Mouse (Mus musculus) testis, postnatal 14 days (tissue): ENCODE measurements around the gene Ip6k3.

ENCODE experiments used
- DNase-seq: peaks from one replicate; pipeline ENCODE4 v3.0.0; 2021; ENCODE audit warnings: low spot score

The Ip6k3 gene

DNA sequence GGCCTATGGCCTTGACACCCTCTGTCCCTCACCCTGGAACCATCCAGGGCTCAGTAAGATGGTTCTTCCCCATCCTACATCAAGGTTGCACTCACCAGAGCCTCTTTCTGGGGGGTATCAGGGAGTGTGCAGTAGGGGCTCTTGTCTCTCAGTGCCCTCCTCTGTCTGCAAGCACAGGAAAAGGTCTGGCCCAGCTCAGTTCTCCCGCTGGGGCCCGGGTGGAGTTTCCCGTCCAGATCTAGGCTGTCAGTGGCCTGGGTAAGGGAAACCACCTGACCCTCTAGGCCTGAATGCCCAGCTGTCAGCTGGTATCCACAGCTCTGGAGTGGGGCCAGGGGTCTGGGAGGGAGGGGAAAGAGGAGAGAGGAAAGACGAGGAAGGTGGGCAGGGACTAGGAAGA, at the start of gene Ip6k3:
Ip6k3 (minus strand) TSS at position 251 of the 400 bp plus-strand sequence.
- no peak for DNase-seq

DNA sequence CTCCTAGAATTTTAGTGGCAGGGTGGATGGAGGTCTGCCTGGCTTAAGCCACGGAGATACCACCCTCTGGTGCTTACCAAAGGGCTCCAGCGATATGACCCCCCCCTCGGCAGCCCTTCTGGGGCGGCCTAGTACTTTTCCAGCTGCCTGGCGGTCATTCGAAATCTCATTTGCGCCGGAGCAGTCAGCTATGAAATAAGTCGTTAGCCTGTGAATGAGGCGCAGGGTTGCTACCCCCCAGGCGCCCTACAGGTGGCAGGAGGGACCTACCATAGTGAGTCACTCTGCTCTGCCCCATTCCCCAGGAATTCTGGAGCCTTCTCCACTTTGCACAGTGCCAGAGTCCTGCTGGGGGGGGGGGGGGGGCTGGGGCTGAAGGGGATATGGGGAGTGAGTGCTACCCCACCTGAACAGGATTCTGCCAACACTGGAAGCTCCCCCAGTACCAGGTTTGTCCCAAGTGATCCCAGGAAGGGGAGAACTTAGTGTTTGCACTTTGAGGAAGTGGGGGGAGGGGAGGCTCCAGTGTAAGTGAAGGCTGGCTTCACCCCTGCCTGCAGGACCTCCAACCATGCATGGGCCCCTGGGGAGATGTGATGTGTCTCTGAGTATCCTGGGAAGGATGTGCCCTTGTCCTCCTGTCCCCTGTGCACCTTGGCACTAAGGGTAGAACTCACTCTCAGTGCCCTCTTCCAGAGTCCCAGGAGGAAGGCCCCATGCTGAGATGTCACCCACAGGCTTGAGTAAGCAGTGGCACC, 45.4 kb upstream of the Ip6k3 start:
- peak; percentile 64 for DNase-seq

DNA sequence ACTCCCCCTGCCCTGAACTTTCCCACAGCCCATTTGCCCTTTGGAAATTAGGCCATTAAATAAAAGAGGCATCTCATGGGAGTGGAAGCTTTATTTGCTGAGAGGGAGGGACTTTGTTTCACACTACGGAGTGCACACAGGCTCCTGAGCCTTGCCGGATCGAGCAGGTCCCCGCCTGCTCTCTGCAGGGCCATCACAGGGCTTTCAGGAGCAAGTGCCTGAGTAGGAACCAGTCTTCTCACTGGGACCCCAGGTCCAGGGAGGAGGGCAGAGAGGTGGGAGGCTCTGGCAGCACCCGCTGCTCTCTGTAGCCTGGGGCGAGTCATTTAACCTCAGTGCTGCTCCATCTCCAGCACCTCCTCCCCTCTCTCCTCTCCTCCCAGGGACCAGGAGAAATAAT, 44.4 kb upstream of the Ip6k3 start:
- no peak for DNase-seq

DNA sequence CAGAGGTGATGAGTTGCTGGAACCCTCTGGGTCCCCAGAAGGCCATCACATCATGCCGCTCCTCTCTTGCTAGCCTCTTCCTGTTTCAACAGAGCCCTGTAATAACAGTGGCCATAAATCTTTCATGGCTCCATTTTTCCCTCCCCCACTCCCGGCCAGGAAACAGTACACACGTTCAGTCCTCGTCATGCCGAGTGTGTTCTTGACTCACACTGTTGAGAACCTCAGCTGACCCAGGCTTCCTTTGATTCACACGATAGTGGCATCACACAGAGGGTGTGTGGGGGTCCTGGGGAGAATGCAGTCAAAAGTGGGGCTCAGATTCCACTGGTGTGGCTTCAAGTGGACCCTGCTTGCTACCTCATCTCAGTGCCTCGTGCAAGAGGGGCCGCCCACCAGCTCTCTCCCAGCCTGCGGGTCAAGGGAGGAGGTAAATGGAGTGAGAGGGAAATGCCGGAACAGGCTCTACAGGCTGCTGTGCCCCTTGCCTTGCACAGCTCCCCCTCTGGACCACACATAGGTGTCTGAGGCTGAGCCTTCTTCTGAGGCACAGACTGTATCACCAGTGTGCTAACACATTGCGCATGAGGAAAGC, 39.6 kb upstream of the Ip6k3 start:
- DNase-seq = no peak

DNA sequence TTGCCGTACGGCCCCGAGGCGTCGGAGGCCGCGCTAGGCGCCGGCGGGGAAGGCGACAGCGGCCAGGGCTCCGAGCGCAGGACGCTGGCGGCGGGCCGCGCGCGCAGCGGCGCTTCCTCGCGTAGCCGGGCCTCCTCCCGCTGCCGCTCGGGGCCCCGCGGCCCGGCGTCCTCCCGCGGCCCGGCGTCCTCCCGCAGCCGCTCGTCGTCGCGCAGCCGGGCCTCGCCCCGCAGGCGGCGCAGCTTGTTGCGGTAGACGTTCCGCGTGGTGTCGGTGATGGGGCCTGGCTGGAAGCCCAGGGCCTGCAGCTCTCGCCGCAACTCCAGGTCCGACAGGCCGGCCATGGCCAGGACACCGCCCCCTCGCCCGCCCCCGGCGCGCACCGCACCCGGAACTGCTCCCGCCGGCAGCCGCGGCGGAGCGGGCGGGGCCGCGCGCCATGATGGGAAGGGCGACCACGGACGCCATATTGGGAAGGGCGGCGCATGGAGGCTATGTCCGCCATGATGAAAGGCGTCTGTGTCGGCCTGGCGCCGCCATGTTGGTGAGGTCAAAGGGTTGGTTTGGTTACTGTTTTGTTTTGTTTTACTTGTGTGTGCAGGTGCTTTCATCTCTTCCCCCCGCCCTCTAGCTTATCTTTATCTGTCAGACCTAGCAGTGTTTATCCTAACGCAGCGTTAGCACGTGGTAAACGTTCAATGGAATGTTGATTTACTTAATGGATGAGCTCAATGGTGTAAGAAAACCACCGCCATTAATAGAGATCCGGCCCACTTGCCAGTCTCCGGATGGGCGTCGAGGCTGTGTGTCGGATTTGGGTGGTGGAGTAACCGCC, 36.7 kb upstream of the Ip6k3 start, which contains the start of gene Lemd2:
Lemd2 (minus strand) TSS at position 395 of the 835 bp plus-strand sequence.
- DNase-seq = peak; percentile 95

DNA sequence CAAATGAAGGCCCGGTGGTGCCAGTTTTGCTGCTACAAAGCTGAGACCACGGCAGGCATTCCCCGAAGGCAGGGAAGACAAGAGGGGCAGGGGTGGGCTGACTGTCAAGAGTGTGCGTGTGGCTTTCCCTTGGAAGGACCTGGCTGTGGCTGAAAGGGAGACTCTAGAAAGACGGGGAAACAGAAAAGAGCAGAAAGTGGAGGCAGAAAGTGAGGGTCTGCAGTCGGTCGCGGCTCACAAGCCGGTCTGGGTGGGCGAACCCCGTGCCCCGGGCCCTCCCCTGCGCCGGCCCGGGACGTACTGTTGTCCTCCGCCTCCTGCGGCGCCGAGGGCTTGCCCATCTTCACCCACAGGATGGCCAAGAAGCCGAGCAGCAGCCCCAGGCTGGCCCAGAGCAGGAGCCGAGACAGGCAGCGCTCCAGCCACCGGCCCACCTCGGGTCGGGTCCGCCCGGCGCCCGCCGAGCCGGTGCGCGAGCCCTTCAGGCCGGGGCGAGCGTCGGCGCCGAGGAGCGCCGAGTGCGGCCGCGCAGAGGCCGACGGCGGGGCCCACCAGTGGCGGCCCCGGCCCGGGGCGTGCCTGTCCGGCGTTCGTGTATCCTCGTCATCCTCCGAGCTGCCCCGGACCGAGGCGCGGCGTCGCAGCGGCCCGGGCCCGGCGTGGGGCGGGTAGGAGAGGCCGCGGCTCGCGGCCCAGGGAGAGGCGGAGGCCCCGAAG, 35.9 kb upstream of the Ip6k3 start:
- peak; percentile 79 for DNase-seq

DNA sequence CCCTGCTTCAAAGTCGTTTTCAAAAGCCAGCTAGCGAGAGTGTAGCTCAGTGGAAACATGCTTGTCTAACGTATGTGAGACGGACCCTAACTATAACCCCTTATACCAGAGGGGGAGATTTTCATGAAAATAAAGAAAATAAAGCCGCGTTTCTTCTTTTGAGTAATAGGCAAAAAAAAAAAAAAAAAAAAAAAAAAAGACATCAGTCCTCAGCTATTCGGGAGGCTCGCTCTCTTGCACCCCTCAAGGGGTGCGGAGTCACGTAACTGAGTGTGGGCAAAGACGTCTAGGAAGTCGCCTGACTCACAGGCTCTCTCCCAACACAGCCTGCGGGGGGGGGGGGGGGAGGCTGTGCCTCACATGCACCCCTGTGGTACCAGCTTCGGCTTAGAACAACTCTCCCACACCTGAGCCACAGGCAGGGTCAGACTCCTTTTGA, 35.3 kb upstream of the Ip6k3 start:
- DNase-seq = peak; percentile 36

DNA sequence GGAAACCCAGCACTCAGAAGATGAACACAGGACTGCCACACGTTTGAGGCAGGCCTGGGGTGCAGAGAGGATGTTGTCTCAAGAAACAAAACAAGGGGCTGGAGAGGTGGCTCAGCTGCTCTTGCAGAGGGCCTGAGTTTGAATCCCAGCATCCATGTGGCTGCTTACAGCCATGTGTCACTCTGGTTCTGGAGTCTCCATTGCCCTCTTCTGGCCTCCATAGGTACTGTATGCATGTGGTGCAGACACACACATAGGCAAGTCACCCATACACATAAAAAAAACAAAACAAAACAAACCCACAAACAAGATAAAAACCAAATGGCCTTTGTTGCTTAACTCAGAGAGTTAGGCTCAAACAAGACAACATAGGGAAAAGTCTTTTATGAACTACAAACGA, 34.4 kb upstream of the Ip6k3 start:
- no peak for DNase-seq

DNA sequence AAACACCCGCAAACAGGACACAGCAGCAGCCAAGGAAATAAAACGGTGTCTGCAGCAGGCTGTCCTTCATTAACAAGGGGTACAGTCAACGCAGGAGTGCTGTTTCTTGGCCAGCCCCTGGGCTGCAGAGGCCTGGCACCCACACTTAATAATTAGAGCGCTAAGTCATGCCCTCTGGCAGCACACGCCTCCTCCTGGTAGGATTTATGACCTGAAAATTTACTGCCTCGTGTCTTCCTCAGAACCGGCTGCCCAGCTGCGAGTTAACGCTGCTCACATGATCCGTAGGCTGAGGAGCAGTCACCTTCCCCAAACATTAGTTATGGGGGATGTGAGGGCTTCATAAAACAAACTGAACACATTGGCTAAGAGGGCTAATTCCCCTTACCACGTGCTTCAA, 33.2 kb upstream of the Ip6k3 start:
- DNase-seq = no peak

DNA sequence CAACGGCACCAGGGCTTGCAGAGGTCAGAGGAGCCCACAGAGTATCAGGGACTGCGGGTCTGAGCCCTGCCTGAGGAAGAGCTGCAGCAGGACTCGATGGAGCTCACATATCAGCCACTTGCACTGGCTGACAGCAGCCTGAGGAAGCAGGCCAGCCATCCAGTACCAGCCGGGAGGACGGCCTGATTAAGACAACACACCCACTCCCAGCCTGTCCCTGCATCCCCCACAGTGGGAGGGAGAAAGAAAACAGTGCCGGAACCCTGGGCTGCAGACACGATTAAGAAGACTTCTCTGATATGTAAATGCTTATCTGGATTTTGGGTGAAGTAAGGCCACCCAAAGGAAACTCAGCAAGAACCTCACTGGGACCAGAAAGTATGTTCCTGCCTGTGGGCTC, 32.3 kb upstream of the Ip6k3 start:
- DNase-seq = peak; percentile 78

DNA sequence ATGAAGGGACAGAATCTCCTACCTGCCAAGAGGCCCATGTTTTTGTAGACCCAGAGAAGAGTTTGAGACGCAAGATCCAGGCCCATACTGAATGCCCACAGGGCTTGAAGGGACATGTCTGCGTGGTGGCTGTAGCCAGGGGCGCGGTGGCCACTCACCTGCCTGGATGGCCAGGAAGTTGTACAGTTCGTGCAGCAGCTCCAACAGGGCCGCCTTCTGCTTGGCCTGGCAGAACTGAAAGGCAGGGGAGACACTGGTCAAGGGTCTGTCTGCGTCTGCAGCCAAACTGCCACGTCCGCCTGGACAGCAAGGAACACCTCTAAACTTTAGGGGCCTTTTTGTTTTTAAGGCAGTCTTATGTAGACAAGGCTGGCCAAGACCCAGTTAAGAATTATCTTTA, 31.6 kb upstream of the Ip6k3 start:
- DNase-seq = no peak

DNA sequence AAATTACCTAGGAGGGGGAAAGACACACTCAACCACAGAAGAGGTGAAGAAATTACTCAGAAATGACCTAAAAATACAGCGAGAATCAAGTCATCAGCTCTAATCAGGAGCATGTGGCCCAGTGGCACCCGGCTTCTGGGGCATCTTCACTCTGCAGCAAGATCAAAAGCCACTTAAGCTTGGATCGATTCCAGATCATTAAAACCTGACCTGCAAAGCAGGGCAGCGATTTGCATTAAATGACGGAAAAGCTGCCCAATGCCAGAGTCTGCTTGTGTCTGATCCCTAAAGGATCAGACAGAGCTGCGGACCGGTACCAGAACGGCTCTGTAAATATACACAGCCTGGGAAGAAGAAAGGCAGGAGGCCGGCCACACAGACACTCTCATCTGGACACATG, 28.6 kb upstream of the Ip6k3 start:
- DNase-seq = no peak

DNA sequence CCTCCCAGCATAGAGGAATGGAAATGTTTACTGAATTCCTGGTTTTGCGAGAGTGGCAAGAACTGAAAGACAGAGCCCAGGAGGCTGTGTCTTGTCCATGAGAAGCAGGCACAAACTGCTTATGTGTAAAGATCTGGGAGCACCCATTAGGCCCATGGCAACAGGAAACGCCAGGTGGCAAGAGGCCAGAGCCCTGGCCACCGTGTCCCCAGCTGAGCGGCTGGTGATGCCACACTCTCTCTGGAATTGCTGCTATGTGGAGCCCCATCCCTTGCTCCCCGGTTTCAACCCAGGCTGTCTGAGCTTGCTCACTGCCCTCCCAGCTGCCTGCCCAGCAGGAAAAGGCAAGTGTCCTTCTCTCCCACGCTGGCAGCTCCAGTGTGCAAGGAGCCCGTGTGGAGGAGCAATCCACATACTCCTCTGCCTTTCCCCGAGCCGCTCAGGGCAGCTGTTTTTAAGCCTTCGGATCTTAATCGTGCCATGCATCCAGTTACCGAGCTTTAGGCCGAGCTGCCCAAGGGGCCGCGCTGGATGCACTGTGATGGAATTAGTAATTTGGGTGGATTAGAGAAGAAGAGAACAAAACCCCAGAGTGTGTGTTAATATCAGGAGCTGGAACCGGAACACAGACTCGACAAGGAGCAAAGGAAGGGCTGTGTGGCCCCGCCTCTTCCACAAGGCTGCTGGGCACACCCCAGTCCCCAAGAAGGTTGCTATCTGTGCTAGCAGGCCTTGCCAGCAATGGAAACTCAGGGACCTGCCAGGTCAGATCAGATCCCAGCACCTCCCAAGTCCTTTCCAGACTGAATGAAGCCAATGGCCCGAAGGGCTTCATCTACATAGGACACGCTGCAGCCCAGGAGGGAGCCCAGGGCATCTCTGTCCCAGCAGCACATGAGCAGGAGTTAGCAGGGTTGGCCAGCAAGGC, 26.9 kb upstream of the Ip6k3 start:
- DNase-seq = no peak

DNA sequence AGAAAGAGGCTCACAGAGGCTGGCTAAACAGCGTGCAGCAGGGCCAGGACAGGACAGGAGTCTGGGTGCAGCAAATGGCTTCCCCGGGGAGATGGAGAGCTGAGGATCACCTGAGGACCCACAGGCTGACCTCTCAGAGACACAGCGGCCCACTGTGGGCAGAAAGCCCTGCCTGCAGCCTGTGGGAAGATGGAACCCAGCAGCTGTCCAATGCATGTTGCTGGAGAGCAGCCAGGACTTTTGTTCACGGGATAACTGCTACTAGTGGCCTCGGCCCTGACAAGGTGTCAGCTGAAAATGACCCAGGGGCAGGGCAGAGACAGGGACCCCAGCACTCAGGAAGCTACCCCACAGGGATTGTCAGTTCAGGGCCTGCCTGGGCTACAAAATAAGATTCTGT, 24.2 kb upstream of the Ip6k3 start:
- no peak for DNase-seq

DNA sequence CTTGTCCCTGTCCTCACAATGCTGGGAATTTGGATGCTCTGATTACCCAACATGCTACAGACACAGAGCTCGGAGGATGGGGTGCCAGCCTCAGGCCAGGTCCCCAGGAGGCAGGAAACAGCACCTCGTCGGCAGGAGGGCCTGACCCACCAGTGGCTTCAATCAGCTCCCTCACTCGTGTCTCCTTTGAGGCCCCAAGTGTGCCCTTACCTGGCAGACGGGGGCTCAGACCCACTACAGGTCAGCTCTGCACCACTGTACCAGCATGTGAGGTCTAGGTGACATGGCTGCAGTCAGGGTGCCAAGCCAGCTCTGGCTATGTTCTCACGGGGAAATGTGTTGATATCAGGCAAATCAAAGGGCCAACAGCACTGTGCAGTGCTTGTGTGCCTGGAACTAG, 23.6 kb upstream of the Ip6k3 start:
- DNase-seq = no peak

DNA sequence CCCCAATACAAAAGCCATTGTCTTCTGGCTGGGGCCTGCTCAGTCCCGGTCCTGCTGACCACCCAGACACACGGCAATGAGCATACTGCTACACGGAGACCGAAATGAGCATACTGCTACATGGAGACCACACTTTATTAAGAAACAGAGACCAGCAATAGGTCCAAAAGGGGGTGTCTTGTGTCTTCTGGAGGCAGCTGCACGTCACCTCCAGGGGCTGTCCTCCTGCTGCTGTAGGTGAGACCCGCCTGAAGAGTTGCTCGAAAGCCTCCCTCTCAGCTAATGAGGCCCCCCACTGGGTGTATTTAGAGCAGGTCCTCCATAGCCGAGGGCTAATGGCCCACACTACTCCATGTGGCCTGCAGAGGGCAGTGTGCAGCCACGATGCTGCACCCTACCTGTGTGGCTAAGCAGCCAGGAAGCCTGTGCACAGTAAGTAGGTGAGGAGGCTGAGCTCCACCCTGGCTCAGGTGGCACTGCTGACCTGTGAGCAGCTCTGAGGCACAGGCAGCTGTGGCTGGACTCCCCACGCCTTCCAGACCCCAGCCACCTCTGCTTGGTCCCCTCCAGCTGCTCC, 22.1 kb upstream of the Ip6k3 start:
- no peak for DNase-seq

DNA sequence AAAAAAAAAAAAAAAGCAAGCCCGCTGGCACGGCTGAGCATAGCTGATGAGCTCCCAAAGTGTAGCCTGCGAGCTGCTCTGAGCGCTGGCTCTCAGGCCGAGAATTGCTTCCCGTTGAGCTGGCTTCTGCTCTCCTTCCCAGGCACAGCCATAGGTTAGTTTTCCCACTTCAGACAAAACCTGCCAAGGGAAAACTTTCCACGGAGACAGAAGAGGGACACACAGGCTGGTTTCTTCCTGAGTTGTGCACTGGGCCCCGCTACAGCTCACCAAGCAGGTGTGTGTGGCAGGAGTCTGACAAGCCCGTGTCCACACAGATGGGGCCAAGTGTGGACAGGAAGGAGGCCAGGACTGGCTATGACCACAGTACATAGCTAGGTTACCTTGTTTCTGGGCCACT, 21.3 kb upstream of the Ip6k3 start:
- no peak for DNase-seq

DNA sequence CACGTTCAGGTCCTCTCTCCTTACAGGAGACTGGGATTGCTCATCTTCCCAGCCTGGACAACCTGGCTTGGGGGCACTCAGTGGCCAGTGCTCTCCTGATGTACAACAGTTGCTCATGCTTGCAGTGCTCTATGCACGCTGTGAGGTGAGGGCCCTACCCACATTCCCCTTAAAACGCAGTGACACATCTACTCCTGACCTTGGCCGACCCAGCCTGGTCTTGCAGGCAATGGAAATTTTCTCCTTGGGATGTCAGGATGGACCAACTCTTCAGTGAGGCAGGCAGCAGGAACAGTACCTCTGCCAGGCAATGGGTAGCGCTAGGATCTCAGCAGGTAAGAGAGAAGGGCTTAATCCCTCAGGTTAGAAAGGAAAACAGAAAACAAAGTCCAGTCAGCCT, 19.5 kb upstream of the Ip6k3 start:
- no peak for DNase-seq

DNA sequence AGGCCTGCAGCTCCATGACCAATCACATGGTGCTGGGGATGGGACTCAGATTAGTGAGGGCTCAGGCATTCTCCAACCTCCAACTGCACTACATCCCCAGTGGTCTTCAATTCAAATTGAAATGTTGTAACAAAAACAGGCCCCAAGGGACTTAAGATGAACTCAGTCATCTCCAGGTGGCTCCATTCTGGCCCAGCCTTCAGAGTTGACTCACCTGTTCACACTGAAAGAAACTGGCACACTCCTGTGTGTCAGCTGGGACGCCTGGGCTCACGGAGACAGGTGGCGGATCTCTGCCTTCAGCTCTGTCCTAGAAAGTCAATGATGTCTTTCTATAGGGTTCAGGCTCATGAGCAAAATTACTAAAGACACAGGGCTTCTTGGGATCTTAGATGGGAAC, 18.5 kb upstream of the Ip6k3 start:
- peak; percentile 62 for DNase-seq

DNA sequence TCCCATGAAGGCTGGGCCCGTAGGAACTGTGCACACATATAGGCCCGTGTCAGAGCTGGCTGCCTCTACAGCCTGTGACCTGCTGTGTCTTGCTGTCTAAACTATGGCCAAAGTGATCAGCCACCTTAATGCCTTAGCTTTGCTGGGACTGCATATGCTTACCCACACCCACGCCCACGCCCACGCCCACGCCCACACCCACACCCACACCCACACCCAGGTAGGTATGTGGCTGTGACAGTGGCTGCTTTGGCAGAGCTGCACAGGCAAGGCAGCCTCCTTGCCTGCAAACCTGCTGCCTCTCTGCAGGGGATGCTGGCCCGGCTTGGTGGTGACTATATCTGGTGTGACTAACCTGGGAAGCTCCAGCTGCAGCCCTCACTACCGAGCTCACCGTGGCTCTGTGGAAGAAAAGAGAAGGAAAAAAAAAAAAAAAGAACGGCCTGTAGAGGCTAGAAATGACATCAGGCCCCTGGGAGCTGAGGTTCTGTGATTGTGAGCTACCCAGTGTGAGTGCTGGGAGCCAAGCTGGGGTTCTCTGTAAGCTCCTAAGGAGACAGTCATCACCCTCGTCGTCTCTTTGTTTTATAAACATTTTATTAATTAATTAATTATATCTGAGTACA, 16.2 kb upstream of the Ip6k3 start:
- DNase-seq = no peak
